Mouse (Mus musculus): ENCODE results near the gene Ube2r2. TPM values are rescaled to one million over a fixed set of nuclear protein-coding genes. Genes with fewer than 3 reads are reported as not detected.

Ube2r2 gene
- total RNA-seq, 2 experiments from 2014 or later, result 120 to 121 TPM

- DNase-seq, result no peak
Observed at GRCm38 (mm10) chr4:41179825-41180725, 44.5 kb downstream of the Ube2r2 start.

GRCm38 (mm10) chr4:41189809-41190208 is 54.3 kb downstream of the Ube2r2 start:
- no peak for DNase-seq

- no peak for DNase-seq
Observed at GRCm38 (mm10) chr4:41192544-41193512, 57.3 kb downstream of the Ube2r2 start.

- no peak for DNase-seq
Observed at GRCm38 (mm10) chr4:41195328-41195727, 59.8 kb downstream of the Ube2r2 start.

DNA sequence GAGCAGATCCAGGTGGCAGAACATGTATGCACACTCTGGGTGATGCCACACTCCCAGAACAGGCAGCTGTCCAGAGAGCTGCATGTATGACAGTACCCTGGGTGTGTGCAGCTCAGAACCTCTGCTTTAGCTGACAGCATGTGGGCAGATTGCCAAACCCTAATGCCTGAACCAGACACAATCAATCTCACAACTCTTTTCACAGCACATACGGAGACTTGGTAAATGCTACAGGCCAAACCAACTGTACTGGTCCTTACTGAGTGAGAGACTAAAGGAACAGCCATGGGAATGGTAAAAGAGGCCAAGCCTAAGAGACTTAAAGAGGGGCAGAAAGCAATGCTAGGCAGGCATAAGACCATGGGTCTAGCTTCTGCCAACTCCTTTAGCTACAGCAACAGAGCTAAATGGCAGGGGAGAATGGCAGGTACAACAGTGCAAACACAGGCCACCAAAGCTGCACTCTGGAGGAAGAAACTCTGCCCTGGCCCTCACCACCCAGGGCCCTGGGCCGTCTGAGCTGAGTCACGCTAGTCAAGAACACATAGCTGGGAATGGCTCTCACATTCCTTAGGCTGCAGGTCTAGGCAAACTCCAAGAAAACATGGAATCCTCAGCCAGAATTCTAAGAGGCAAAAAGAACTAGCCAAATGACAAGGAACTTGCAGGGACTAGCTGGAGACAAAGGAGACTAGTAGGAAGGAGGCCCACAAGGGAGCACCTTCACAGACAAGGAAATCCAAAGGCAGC is 61.5 kb downstream of the Ube2r2 start:
- peak; percentile 52 for DNase-seq

DNA sequence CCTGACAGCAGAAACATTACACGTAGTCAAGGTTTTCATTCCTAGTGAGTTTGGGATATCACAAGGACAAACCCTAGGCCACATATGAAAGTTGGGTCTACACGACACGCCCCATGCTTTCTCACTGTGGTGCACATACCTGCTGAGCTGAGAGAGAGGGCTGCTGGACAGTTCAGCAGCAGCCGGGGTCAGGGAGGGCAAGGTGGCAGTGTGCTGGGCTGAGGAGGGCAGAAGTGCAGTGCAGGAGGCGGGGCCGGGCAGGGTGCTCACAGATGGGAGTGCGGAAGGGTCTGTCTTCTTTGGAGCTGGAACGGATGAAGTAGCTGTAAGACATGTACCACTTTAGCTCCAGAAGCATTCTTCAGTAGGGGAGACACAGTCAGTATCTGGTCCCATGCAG is 66.6 kb downstream of the Ube2r2 start:
- DNase-seq, result no peak

- no peak for DNase-seq
Observed at GRCm38 (mm10) chr4:41205751-41206150, 70.2 kb downstream of the Ube2r2 start.

DNA sequence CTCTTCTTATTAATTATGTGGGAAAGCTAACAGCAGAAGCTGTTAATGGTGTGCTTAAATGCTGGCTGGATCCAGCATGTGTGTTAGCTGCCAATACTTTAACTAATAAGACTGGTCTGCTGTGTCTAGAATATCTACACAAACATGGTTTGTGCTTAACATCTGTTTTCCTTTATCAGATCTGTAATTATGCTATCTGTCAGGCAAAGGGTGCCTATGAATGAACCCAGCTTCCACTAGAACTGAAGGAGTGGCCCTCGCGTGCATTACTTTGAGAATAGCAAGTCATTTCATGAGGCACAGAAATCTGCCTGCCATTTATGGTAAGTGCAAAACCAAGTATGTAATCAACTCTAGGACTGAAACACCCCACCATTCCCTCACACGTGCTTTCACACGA is 72.5 kb downstream of the Ube2r2 start:
- DNase-seq, result no peak

DNA sequence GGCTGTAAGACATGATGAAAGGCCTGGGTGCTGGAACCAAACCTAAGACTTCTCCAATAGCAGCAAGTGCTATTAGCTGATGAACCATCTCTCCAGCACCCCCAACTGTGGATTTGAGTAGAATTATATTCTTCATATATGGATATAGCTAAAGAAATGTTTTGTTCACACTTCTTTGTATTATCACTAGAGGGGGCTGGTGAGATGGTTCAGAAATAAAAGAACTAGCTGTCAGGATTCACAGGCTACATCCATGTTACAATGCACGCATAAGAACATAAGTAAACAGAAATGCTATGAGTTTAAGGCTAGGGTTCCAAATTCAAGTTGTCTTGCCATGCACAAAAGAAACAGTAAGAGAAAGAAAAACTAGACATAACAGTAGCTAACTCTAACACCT is 89.9 kb downstream of the Ube2r2 start:
- DNase-seq, result no peak

DNA sequence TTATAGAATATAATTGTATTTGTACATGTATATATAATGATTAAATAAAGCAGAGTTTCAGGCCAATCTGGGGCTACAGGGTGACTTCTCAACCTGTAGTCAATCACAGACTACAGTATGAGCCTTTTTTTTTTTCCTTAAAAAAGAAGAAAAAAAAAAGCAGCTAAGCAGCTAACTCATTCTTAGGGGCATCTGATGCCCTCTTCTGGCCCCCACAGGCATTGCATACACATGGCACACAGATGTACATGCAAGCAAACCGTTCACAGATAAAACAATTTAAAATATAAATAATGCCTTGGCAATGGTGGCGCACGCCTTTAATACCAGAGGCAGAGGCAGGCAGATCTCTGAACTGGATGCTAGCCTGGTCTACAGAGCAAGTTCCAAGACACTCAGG is 90.8 kb downstream of the Ube2r2 start:
- peak; percentile 59 for DNase-seq

- DNase-seq, result no peak
Observed at GRCm38 (mm10) chr4:41235621-41236020, 100.1 kb downstream of the Ube2r2 start.

GRCm38 (mm10) chr4:41240916-41241315 is 105.4 kb downstream of the Ube2r2 start:
- no peak for DNase-seq

Other genes starting within 250 kb of the Ube2r2 start
- gene Spink4, start 215.7 kb upstream of the Ube2r2 start, total RNA-seq (2021), result 1 to 10 TPM; 2.7 to 2.8 TPM
- 100 to 1,000 TPM; 196 to 204 TPM for gene Bag1, start 187.4 kb upstream of the Ube2r2 start, total RNA-seq (2021)
- gene Chmp5, start 187.3 kb upstream of the Ube2r2 start, total RNA-seq (2021), result 10 to 100 TPM; 37.9 to 38.5 TPM
- 10 to 100 TPM; 35.8 to 38.5 TPM for gene Nfx1, start 164.8 kb upstream of the Ube2r2 start, total RNA-seq (2021)
- gene Aqp7, start 87.6 kb upstream of the Ube2r2 start, total RNA-seq (2021), result 10 to 100 TPM; 11.5 to 11.7 TPM
- gene Aqp3, start 37.6 kb upstream of the Ube2r2 start, total RNA-seq (2021), result under 1 TPM; 0.14 to 0.19 TPM
- gene Nol6, start 11.3 kb upstream of the Ube2r2 start, total RNA-seq (2021), result 10 to 100 TPM; 22.2 to 24.9 TPM
- 10 to 100 TPM; 79.9 to 89.9 TPM for gene Ubap2, start 139.4 kb downstream of the Ube2r2 start, total RNA-seq (2021)
- gene Dcaf12, start 179.1 kb downstream of the Ube2r2 start, total RNA-seq (2021), result 10 to 100 TPM; 38.5 to 46.0 TPM
- 10 to 100 TPM; 35.1 to 38.4 TPM for gene Ubap1, start 213.3 kb downstream of the Ube2r2 start, total RNA-seq (2021)

Data from heart, postnatal 4 days (tissue).